Mouse (Mus musculus) liver, embryonic 13.5 days (tissue): Measurements from ENCODE around the gene 5730596B20Rik. TPM values are rescaled to one million over a fixed set of nuclear protein-coding genes. Genes with fewer than 3 reads are reported as not detected.

ENCODE experiments used
- ATAC-seq: fragments of 200-750 bp; cut with Nextera tagmentation; 2 replicates; pipeline ENCODE4 v1.8.0; 2017; ENCODE audit warnings: low read depth, mild to moderate bottlenecking, moderate number of reproducible peaks, moderate library complexity
- DNase-seq: peaks from one replicate; pipeline ENCODE4 v3.0.0; 2022
- H3K27ac ChIP-seq: fragments of 300-500 bp; sonication (generic); 2 replicates; pipeline ENCODE4 v1.5.1; 2015; ENCODE audit warnings: moderate library complexity, mild to moderate bottlenecking, inconsistent platforms
- H3K27me3 ChIP-seq: fragments of 300-500 bp; sonication (generic); 2 replicates; pipeline ENCODE4 v1.6.1; 2015; ENCODE audit warnings: mild to moderate bottlenecking, inconsistent platforms
- H3K36me3 ChIP-seq: fragments of 300-500 bp; sonication (generic); 2 replicates; pipeline ENCODE4 v1.6.1; 2015; ENCODE audit warnings: mild to moderate bottlenecking, inconsistent platforms
- H3K4me1 ChIP-seq: fragments of 300-500 bp; sonication (generic); replicated peaks from 2 replicates; pipeline ENCODE4 v1.6.1; 2015; ENCODE audit warnings: inconsistent platforms
- H3K4me2 ChIP-seq: fragments of 300-500 bp; sonication (generic); 2 replicates; pipeline ENCODE4 v1.6.1; 2015; ENCODE audit warnings: inconsistent platforms, mild to moderate bottlenecking, moderate library complexity
- H3K4me3 ChIP-seq: fragments of 300-500 bp; sonication (generic); replicated peaks from 2 replicates; pipeline ENCODE4 v1.5.1; 2015; ENCODE audit warnings: mild to moderate bottlenecking, inconsistent platforms
- H3K9ac ChIP-seq: fragments of 300-500 bp; sonication (generic); 2 replicates; pipeline ENCODE4 v1.6.1; 2015; ENCODE audit warnings: mild to moderate bottlenecking, inconsistent platforms
- H3K9me3 ChIP-seq: fragments of 300-500 bp; sonication (generic); replicated peaks from 2 replicates; pipeline ENCODE4 v1.6.1; 2016; ENCODE audit warnings: inconsistent platforms
- WGBS: fragments of 180-500 bp; shearing (Covaris S2); methylation state at CpG from one replicate; pipeline ENCODE4 v1.1.7; 2015; ENCODE audit not compliant: insufficient replicate concordance; 5-methylcytosine and 5-hydroxymethylcytosine counted together
- polyA plus RNA-seq: library from polyadenylated mRNA; unstranded; fragments of >200 nt; fragmentation: Nextera tagmentation; extraction: Ambion mirVana; gene quantifications from 2 replicates; pipeline ENCODE4 v1.2.1, GENCODE M21; 2015

Gene 5730596B20Rik
- polyA plus RNA-seq, 1 experiment from 2014 or later, result 0.02 TPM

DNA sequence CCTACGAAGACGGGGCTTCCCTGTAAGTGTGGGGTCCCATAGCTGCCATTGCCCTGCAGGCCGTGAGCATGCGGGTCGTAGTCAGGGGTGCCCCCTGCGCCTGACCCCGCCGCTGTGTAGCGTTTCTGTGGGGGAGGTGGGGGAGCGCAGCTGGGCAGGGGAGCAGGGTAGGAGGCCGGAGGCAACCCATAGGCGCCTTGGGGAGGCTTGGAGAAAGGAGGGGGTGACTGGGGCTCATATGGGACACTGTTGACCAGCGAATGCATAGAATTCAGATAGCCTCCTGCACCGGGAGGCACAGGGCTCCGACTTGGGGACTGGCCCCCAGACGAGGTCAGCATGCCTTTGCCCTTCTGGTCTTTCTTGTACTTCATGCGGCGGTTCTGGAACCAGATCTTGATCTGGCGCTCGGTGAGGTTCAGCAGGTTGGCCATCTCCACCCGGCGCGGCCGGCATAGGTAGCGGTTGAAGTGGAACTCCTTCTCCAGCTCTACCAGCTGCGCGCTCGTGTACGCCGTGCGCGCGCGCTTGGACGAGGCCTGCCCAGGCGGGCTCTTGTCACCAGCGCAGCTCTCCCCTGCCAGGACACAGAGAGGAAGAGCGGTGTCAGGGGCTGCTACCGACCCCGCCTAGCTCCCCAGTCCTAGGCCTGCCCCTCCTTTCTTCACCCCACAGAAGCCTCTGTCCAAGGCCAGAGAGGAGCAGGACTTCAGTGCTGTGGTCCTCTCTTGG is 7.0 kb upstream of the 5730596B20Rik start:
- ATAC-seq, result peak; percentile 57; the same call in 1 of the 2 replicates
- peak overlapping the region; percentile 66 for H3K27ac ChIP-seq
- H3K36me3 ChIP-seq, result no peaks in the 10 kb centered on the region
- H3K27me3 ChIP-seq, result peaks cover 100% of the 10 kb centered on the region
- no peak overlapping the region; the same call in 1 of the 2 replicates for H3K4me3 ChIP-seq
- DNase-seq, result no peak
- no peak overlapping the region for H3K9ac ChIP-seq
- H3K4me1 ChIP-seq, result peaks cover 11% of the 10 kb centered on the region
- H3K4me2 ChIP-seq, result peak overlapping the region; percentile 17; the same call in 1 of the 2 replicates
- WGBS, result 5% methylated on average over 40 of the region's 40 CpGs
- H3K9me3 ChIP-seq, result no peaks in the 10 kb centered on the region

GRCm38 (mm10) chr6:52170898-52171223 is 6.4 kb upstream of the 5730596B20Rik start:
- DNase-seq (no peak), ATAC-seq (no peak)
- no peak overlapping the region for H3K4me3 ChIP-seq
- H3K27me3 ChIP-seq, result peaks cover 100% of the 10 kb centered on the region
- H3K9me3 ChIP-seq, result no peaks in the 10 kb centered on the region
- H3K4me2 ChIP-seq, result peak overlapping the region; percentile 17; the same call in 1 of the 2 replicates
- H3K27ac ChIP-seq, result peak overlapping the region; percentile 66
- WGBS, result 4% methylated on average over 5 of the region's 5 CpGs
- peaks cover 11% of the 10 kb centered on the region for H3K4me1 ChIP-seq
- H3K9ac ChIP-seq, result no peak overlapping the region
- H3K36me3 ChIP-seq, result no peaks in the 10 kb centered on the region

- Histone ChIP-seq H3K9ac (no peak overlapping the region), H3K36me3 (no peaks in the 10 kb centered on the region), H3K27ac (peak overlapping the region; percentile 32; the same call in 1 of the 2 replicates), H3K9me3 (no peaks in the 10 kb centered on the region), H3K4me1 (peaks cover 11% of the 10 kb centered on the region), H3K4me3 (no peak overlapping the region), H3K27me3 (peaks cover 100% of the 10 kb centered on the region), H3K4me2 (no peak overlapping the region)
- 17% methylated on average over 4 of the region's 4 CpGs for WGBS
- DNase-seq, result no peak
- no peak for ATAC-seq
Measured at GRCm38 (mm10) chr6:52171331-52171730, 6.0 kb upstream of the 5730596B20Rik start.

GRCm38 (mm10) chr6:52171938-52172337 is 5.4 kb upstream of the 5730596B20Rik start:
- H3K9me3 ChIP-seq, result no peaks in the 10 kb centered on the region
- 30% methylated on average over 7 of the region's 7 CpGs for WGBS
- no peak overlapping the region for H3K9ac ChIP-seq
- DNase-seq (no peak), ATAC-seq (no peak)
- peak overlapping the region; percentile 44; the same call in 1 of the 2 replicates for H3K4me2 ChIP-seq
- H3K4me3 ChIP-seq, result no peak overlapping the region
- H3K27me3 ChIP-seq, result peaks cover 100% of the 10 kb centered on the region
- H3K36me3 ChIP-seq, result no peaks in the 10 kb centered on the region
- peaks cover 11% of the 10 kb centered on the region for H3K4me1 ChIP-seq
- no peak overlapping the region for H3K27ac ChIP-seq

- Histone ChIP-seq H3K27ac (0 out of 2 replicates have a peak overlapping the region, but pooled peaks have one; percentile 47), H3K36me3 (no peaks in the 10 kb centered on the region), H3K9me3 (no peaks in the 10 kb centered on the region), H3K4me2 (peak overlapping the region; percentile 44), H3K4me1 (peaks cover 11% of the 10 kb centered on the region), H3K27me3 (peaks cover 100% of the 10 kb centered on the region), H3K9ac (no peak overlapping the region), H3K4me3 (peak overlapping the region; percentile 26)
- DNase-seq (peak; percentile 28), ATAC-seq (no peak)
- WGBS, result 3% methylated on average over 34 of the region's 35 CpGs
Measured at GRCm38 (mm10) chr6:52172501-52172900, 4.8 kb upstream of the 5730596B20Rik start.

DNA sequence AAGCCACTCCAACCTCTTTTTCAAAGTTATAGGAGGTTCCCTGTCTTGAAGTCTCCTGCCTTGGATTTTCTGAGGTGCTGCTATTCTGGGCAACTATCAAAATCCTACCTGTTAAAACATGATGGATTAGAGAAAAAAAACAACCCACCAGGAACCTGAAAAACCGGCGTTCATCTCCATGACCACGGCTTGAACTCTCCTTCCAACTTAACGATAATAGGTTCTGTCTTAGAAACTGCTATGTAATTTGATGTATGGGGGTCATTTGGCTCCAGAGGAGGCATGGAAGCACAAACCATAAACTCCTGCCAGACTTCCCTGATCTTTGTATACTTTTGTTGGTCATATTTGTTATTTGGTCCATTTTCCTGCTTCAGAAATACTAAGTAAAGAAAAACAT is 3.6 kb upstream of the 5730596B20Rik start:
- Histone ChIP-seq H3K4me3 (no peak overlapping the region), H3K27me3 (peaks cover 100% of the 10 kb centered on the region), H3K4me1 (peaks cover 11% of the 10 kb centered on the region), H3K9ac (no peak overlapping the region), H3K36me3 (no peaks in the 10 kb centered on the region), H3K27ac (no peak overlapping the region), H3K9me3 (no peaks in the 10 kb centered on the region), H3K4me2 (no peak overlapping the region)
- ATAC-seq (no peak), DNase-seq (no peak)
- WGBS, result 7% methylated on average over 4 of the region's 4 CpGs

DNA sequence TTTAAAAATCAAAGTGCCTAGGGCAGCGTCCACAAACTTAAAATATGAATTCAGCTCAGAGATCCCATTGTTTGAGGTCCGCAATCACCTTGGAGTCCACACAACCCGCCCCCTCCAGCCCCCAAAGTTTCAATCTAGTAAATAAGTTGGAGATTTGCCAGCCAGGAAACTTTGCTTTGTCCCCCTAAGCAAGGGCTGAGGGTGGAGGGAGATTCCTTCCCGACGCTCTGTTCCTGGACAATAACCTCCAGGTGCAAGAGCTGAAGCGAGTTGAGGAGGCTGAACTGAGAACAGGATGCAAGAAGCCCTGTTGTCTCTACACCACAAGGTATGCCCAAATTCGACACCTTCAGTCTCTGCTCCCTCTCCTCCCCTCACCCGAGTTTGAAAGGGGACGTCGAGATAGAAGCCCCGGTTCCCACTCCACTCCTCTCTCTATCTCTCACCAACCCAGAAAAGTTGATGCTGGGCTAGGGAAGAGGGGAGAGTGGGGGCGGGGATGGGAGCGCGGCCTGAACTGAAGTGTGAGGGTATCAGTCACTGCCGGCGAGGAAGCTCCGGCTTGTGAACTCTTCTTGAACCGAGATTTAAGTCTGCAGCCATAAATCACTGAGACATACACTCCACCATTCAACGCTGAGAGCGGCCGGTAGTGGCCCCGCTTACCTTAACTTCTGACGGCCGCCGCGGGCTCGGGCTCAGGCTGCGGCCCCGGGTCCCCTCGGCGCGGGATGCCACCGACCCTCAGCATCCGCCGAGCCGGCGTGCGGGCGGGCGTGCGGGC is 2.1 kb upstream of the 5730596B20Rik start:
- peak overlapping the region; percentile 50 for H3K9ac ChIP-seq
- H3K9me3 ChIP-seq, result no peaks in the 10 kb centered on the region
- peaks cover 100% of the 10 kb centered on the region for H3K27me3 ChIP-seq
- no peaks in the 10 kb centered on the region for H3K36me3 ChIP-seq
- WGBS, result 3% methylated on average over 41 of the region's 41 CpGs
- peaks cover 11% of the 10 kb centered on the region for H3K4me1 ChIP-seq
- DNase-seq, result no peak
- ATAC-seq, result no peak
- peak overlapping the region; percentile 43 for H3K4me3 ChIP-seq
- H3K4me2 ChIP-seq, result peak overlapping the region; percentile 39; the same call in 1 of the 2 replicates
- peak overlapping the region; percentile 66 for H3K27ac ChIP-seq

DNA sequence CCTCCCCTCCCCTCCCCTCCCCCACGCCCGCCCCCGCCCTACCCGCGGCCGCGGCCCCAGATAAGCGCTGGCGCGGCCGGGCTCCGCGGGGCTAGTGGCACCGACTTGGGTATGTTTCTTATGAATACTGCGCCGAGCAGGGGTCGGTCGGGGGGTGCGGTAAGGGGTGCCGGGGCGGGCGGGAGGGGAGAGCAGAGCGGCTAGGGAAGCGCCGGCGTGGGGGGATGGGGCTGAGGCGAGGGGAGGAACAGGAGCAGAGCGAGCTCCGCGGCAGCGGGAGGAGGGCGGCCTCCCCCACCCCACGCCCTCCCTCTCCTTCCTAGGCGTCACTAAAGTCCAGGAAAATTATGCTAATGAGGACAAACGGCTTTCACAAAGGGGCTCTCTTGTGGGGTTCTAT is 1.4 kb upstream of the 5730596B20Rik start:
- Histone ChIP-seq H3K9ac (peak overlapping the region; percentile 50), H3K27ac (peak overlapping the region; percentile 66; the same call in 1 of the 2 replicates), H3K9me3 (no peaks in the 10 kb centered on the region), H3K36me3 (no peaks in the 10 kb centered on the region), H3K4me1 (peaks cover 8% of the 10 kb centered on the region), H3K4me2 (peak overlapping the region; percentile 39), H3K27me3 (peaks cover 100% of the 10 kb centered on the region), H3K4me3 (peak overlapping the region; percentile 43)
- under 1% methylated on average over 17 of the region's 35 CpGs for WGBS
- ATAC-seq (no peak), DNase-seq (no peak)

GRCm38 (mm10) chr6:52176391-52176790 is 907 bp upstream of the 5730596B20Rik start:
- H3K4me2 ChIP-seq, result peak overlapping the region; percentile 39
- H3K9me3 ChIP-seq, result no peaks in the 10 kb centered on the region
- 3% methylated on average over 6 of the region's 6 CpGs for WGBS
- H3K4me1 ChIP-seq, result peaks cover 8% of the 10 kb centered on the region
- ATAC-seq (no peak), DNase-seq (no peak)
- H3K27ac ChIP-seq, result peak overlapping the region; percentile 39; the same call in 1 of the 2 replicates
- no peaks in the 10 kb centered on the region for H3K36me3 ChIP-seq
- peaks cover 100% of the 10 kb centered on the region for H3K27me3 ChIP-seq
- peak overlapping the region; percentile 43 for H3K4me3 ChIP-seq
- H3K9ac ChIP-seq, result 0 out of 2 replicates have a peak overlapping the region, but pooled peaks have one; percentile 30

GRCm38 (mm10) chr6:52177806-52178205 is 508 bp downstream of the 5730596B20Rik start:
- peaks cover 2% of the 10 kb centered on the region; the same call in 1 of the 2 replicates for H3K4me1 ChIP-seq
- no peak overlapping the region for H3K27ac ChIP-seq
- H3K9ac ChIP-seq, result peak overlapping the region; percentile 30
- DNase-seq, result no peak
- no peaks in the 10 kb centered on the region for H3K9me3 ChIP-seq
- H3K27me3 ChIP-seq, result peaks cover 100% of the 10 kb centered on the region
- H3K4me3 ChIP-seq, result peak overlapping the region; percentile 43
- H3K36me3 ChIP-seq, result no peaks in the 10 kb centered on the region
- H3K4me2 ChIP-seq, result peak overlapping the region; percentile 35
- no peak for ATAC-seq
- 7% methylated on average over 9 of the region's 9 CpGs for WGBS

GRCm38 (mm10) chr6:52178918-52179665 is 1.8 kb downstream of the 5730596B20Rik start:
- peak overlapping the region; percentile 23 for H3K4me2 ChIP-seq
- 0 out of 2 replicates have a peak overlapping the region, but pooled peaks have one; percentile 6 for H3K4me3 ChIP-seq
- H3K4me1 ChIP-seq, result peaks cover 8% of the 10 kb centered on the region
- peak overlapping the region; percentile 39 for H3K9ac ChIP-seq
- ATAC-seq (no peak), DNase-seq (no peak)
- H3K36me3 ChIP-seq, result no peaks in the 10 kb centered on the region
- H3K27ac ChIP-seq, result no peak overlapping the region
- WGBS, result 7% methylated on average over 4 of the region's 4 CpGs
- peaks cover 100% of the 10 kb centered on the region for H3K27me3 ChIP-seq
- H3K9me3 ChIP-seq, result no peaks in the 10 kb centered on the region
